Mouse (Mus musculus): ENCODE measurements around the gene Btrc.

- no peak for TF ChIP-seq GATA1 (IDR thresholded peaks at IDR 0.05; ENCODE audit: borderline replicate concordance, low read length)
- no peak for TF ChIP-seq FLI1 (IDR thresholded peaks at IDR 0.05; ENCODE audit: low read length)
These were observed 13.1 kb upstream of the Btrc start for GRCm38 (mm10) chr19:45350456-45350855.
